Mouse (Mus musculus) forebrain, embryonic 14.5 days (tissue): ENCODE measurements around the gene Cd302. TPM values are rescaled to one million over a fixed set of nuclear protein-coding genes. Genes with fewer than 3 reads are reported as not detected.

ENCODE experiments used
- ATAC-seq: fragments of 200-750 bp; cut with Nextera tagmentation; 2 replicates; pipeline ENCODE4 v1.8.0; 2017; ENCODE audit warnings: mild to moderate bottlenecking, moderate library complexity
- DNase-seq: peaks from one replicate; pipeline ENCODE4 v3.0.0-alpha.2; 2015; ENCODE audit warnings: low spot score
- H3K27ac ChIP-seq: fragments of 300-500 bp; sonication (generic); 2 replicates; pipeline ENCODE4 v1.5.1; 2014; ENCODE audit warnings: low read depth, mild to moderate bottlenecking, control low read depth, low read length, moderate library complexity
- H3K27me3 ChIP-seq: fragments of 300-500 bp; sonication (generic); replicated peaks from 2 replicates; pipeline ENCODE4 v1.6.1; 2014; ENCODE audit warnings: low read length, control low read depth, mixed read lengths; ENCODE audit not compliant: control insufficient read depth, insufficient read depth
- H3K36me3 ChIP-seq: fragments of 300-500 bp; sonication (generic); 2 replicates; pipeline ENCODE4 v1.6.1; 2014; ENCODE audit warnings: low read length, control low read depth; ENCODE audit not compliant: control insufficient read depth, insufficient read depth
- H3K4me1 ChIP-seq: fragments of 300-500 bp; sonication (generic); 2 replicates; pipeline ENCODE4 v1.6.1; 2014; ENCODE audit warnings: antibody characterized with exemption, low read length, control low read depth; ENCODE audit not compliant: control insufficient read depth, insufficient read depth
- H3K4me2 ChIP-seq: fragments of 300-500 bp; sonication (generic); 2 replicates; pipeline ENCODE4 v1.6.1; 2014; ENCODE audit warnings: mild to moderate bottlenecking, control low read depth, low read length
- H3K4me3 ChIP-seq: fragments of 300-500 bp; sonication (generic); 2 replicates; pipeline ENCODE4 v1.5.1; 2014; ENCODE audit warnings: low read depth, low read length, control low read depth
- H3K9ac ChIP-seq: fragments of 300-500 bp; sonication (generic); 2 replicates; pipeline ENCODE4 v1.6.1; 2014; ENCODE audit warnings: mild to moderate bottlenecking, low read length, control low read depth, moderate library complexity
- H3K9me3 ChIP-seq: fragments of 300-500 bp; sonication (generic); replicated peaks from 2 replicates; pipeline ENCODE4 v1.6.1; 2016; ENCODE audit warnings: low read length, control low read depth, mixed read lengths; ENCODE audit not compliant: control insufficient read depth
- WGBS: fragments of 180-500 bp; shearing (Covaris S2); extraction: QIAGEN DNeasy Blood & Tissue Kit; methylation state at CpG from one replicate; pipeline ENCODE4 v1.1.7; 2014; 5-methylcytosine and 5-hydroxymethylcytosine counted together
- polyA plus RNA-seq: library from polyadenylated mRNA; unstranded; fragments of >200 nt; fragmentation: Nextera tagmentation; extraction: Ambion mirVana; gene quantifications from 2 replicates; pipeline ENCODE4 v1.2.1, GENCODE M21; 2014

Cd302 gene
- polyA plus RNA-seq, 1 experiment from 2014 or later = 12.6 TPM

GRCm38 (mm10) chr2:60210821-60211220 lies 73.5 kb downstream of the Cd302 start:
- ATAC-seq = no peak

GRCm38 (mm10) chr2:60209703-60210651 lies 74.3 kb downstream of the Cd302 start, which contains the start of the genes Baz2b and March7:
Baz2b (minus strand) TSS chr2:60209839.
March7 (plus strand) TSS chr2:60209887.
- Histone ChIP-seq H3K4me2 (peak within 1 kb of the TSS; percentile 67), H3K27me3 (no peaks in the 10 kb centered on the region), H3K4me1 (peaks cover 20% of the 10 kb centered on the region), H3K27ac (peak within 1 kb of the TSS; percentile 92), H3K36me3 (no peaks in the 10 kb centered on the region; the same call in 1 of the 2 replicates), H3K9me3 (no peaks in the 10 kb centered on the region), H3K4me3 (peak within 1 kb of the TSS; percentile 94), H3K9ac (peak within 1 kb of the TSS; percentile 93)
- DNase-seq (peak; percentile 92), ATAC-seq (peak; percentile 95)
- WGBS = under 1% methylated on average over 68 of the region's 109 CpGs

More at GRCm38 (mm10) chr2:60210821-60211220, 73.5 kb downstream of the Cd302 start:
- WGBS = 20% methylated on average over 5 of the region's 5 CpGs
- no peaks in the 10 kb centered on the region for H3K9me3 ChIP-seq
- no peaks in the 10 kb centered on the region; the same call in 1 of the 2 replicates for H3K36me3 ChIP-seq
- no peak overlapping the region for H3K27ac ChIP-seq
- peak; percentile 21 for DNase-seq
- H3K4me1 ChIP-seq = peaks cover 22% of the 10 kb centered on the region
- peak overlapping the region; percentile 94 for H3K4me3 ChIP-seq
- H3K27me3 ChIP-seq = no peaks in the 10 kb centered on the region
- peak overlapping the region; percentile 67 for H3K4me2 ChIP-seq
- H3K9ac ChIP-seq = peak overlapping the region; percentile 93

- peak overlapping the region; percentile 92 for H3K27ac ChIP-seq
- no peaks in the 10 kb centered on the region for H3K27me3 ChIP-seq
- H3K4me2 ChIP-seq = peak overlapping the region; percentile 60
- peak; percentile 60 for ATAC-seq
- no peaks in the 10 kb centered on the region; the same call in 1 of the 2 replicates for H3K36me3 ChIP-seq
- peaks cover 20% of the 10 kb centered on the region for H3K4me1 ChIP-seq
- 0% methylated on average over 28 of the region's 35 CpGs for whole genome bisulfite sequencing
- peak; percentile 64 for DNase-seq
- peak overlapping the region; percentile 93 for H3K9ac ChIP-seq
- no peaks in the 10 kb centered on the region for H3K9me3 ChIP-seq
- H3K4me3 ChIP-seq = peak overlapping the region; percentile 94
These were observed 75.1 kb downstream of the Cd302 start for GRCm38 (mm10) chr2:60209122-60209611.

GRCm38 (mm10) chr2:60205795-60206194 lies 78.5 kb downstream of the Cd302 start:
- DNase-seq = no peak
- Histone ChIP-seq H3K4me2 (no peak overlapping the region), H3K36me3 (no peaks in the 10 kb centered on the region), H3K9me3 (no peaks in the 10 kb centered on the region), H3K4me1 (no peaks in the 10 kb centered on the region), H3K27me3 (no peaks in the 10 kb centered on the region), H3K4me3 (no peak overlapping the region), H3K27ac (no peak overlapping the region), H3K9ac (no peak overlapping the region)
- ATAC-seq = no peak
- 82% methylated on average over 6 of the region's 6 CpGs for WGBS

GRCm38 (mm10) chr2:60204162-60204561 lies 80.1 kb downstream of the Cd302 start:
- ATAC-seq (no peak), DNase-seq (no peak)
- no peak overlapping the region for H3K4me2 ChIP-seq
- no peaks in the 10 kb centered on the region for H3K4me1 ChIP-seq
- no peaks in the 10 kb centered on the region for H3K27me3 ChIP-seq
- no peaks in the 10 kb centered on the region for H3K9me3 ChIP-seq
- H3K36me3 ChIP-seq = no peaks in the 10 kb centered on the region
- no peak overlapping the region for H3K4me3 ChIP-seq
- H3K9ac ChIP-seq = no peak overlapping the region
- 89% methylated on average over 6 of the region's 6 CpGs for WGBS
- no peak overlapping the region for H3K27ac ChIP-seq

GRCm38 (mm10) chr2:60203733-60204132 lies 80.6 kb downstream of the Cd302 start:
- no peak overlapping the region for H3K27ac ChIP-seq
- ATAC-seq (no peak), DNase-seq (no peak)
- WGBS = 93% methylated on average over 4 of the region's 4 CpGs
- no peak overlapping the region for H3K9ac ChIP-seq
- no peak overlapping the region for H3K4me3 ChIP-seq
- H3K27me3 ChIP-seq = no peaks in the 10 kb centered on the region
- no peak overlapping the region for H3K4me2 ChIP-seq
- H3K36me3 ChIP-seq = no peaks in the 10 kb centered on the region
- no peaks in the 10 kb centered on the region for H3K9me3 ChIP-seq
- no peaks in the 10 kb centered on the region for H3K4me1 ChIP-seq

- Histone ChIP-seq H3K27ac (no peak overlapping the region), H3K4me2 (no peak overlapping the region), H3K27me3 (no peaks in the 10 kb centered on the region), H3K9me3 (no peaks in the 10 kb centered on the region), H3K9ac (no peak overlapping the region), H3K36me3 (no peaks in the 10 kb centered on the region), H3K4me1 (no peaks in the 10 kb centered on the region), H3K4me3 (no peak overlapping the region)
- ATAC-seq = no peak
- no peak for DNase-seq
- WGBS = 88% methylated on average over 8 of the region's 8 CpGs
These were observed 81.3 kb downstream of the Cd302 start for GRCm38 (mm10) chr2:60202900-60203530.
